Mouse (Mus musculus): ENCODE data around the gene Nucb2.

The Nucb2 gene

GRCm38 (mm10) chr7:116524577-116524976 lies 20.4 kb downstream of the Nucb2 start:
- DNase-seq: peak; percentile 86 to 89

GRCm38 (mm10) chr7:116529793-116530192 lies 25.6 kb downstream of the Nucb2 start:
- no peak for DNase-seq

- no peak for DNase-seq
Observed at GRCm38 (mm10) chr7:116530470-116530869, 26.3 kb downstream of the Nucb2 start.

DNA sequence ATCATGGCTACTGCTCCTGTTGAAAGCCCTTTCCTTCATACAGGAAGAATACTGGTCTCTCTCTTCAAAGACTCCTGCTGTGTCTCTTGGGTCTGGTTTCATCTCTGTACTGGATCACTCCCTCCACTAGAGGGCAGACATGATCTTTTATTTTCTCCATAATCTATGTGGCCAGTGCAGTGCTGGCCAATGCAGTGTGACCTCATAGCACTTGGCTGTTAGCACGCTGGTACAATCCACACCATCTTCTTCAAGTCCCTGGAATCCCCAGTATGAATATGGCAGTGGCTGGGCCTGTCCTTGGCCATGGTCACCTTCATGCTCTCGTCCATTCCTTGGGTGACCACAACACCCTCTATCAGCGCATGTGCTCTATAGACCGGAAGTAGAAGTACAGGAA lies 27.1 kb downstream of the Nucb2 start:
- peak in 1 of 2 experiments; percentile 23 for DNase-seq

DNA sequence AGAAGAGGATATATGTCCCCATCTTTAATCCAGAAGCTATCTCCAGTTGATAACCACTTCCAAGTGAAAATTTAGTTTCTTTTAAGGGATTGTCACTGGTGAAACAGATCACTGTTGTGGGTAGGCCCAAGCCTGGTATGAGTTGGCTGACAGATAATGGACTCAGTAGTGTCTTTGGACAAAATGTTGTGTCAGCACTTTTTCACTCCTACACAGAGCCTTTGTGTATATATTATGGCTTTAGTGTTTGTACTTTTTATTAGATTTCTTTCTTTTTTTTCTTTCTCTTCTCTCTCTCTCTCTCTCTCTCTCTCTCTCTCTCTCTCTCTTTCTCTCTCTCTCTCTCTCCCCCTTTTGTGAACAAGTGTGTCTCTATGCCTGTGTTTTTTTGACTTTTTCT lies 52.7 kb downstream of the Nucb2 start:
- no peak for DNase-seq

- DNase-seq: no peak
Observed at GRCm38 (mm10) chr7:116574551-116574950, 70.4 kb downstream of the Nucb2 start.
